Mouse (Mus musculus) lung, postnatal 0 days (tissue): Measurements from ENCODE around the gene Adcy1. TPM values are rescaled to one million over a fixed set of nuclear protein-coding genes. Genes with fewer than 3 reads are reported as not detected.

ENCODE experiments used
- ATAC-seq: fragments of 200-750 bp; cut with Nextera tagmentation; 2 replicates; pipeline ENCODE4 v1.8.0; 2017; ENCODE audit warnings: moderate library complexity
- DNase-seq: peaks from one replicate; pipeline ENCODE4 v3.0.0-alpha.2; 2016; ENCODE audit warnings: low spot score
- H3K27ac ChIP-seq: fragments of 300-500 bp; sonication (generic); 2 replicates; pipeline ENCODE4 v1.5.1; 2014; ENCODE audit warnings: antibody characterized with exemption, mild to moderate bottlenecking, low read length, mixed read lengths
- H3K27me3 ChIP-seq: fragments of 300-500 bp; sonication (generic); replicated peaks from 2 replicates; pipeline ENCODE4 v1.6.1; 2014; ENCODE audit warnings: low read length, mixed read lengths; ENCODE audit not compliant: insufficient read depth
- H3K36me3 ChIP-seq: fragments of 300-500 bp; sonication (generic); 2 replicates; pipeline ENCODE4 v1.6.1; 2014; ENCODE audit warnings: low read length, mixed read lengths; ENCODE audit not compliant: insufficient read depth
- H3K4me1 ChIP-seq: fragments of 300-500 bp; sonication (generic); 2 replicates; pipeline ENCODE4 v1.6.1; 2014; ENCODE audit warnings: antibody characterized with exemption, low read depth, low read length, mixed read lengths; ENCODE audit not compliant: insufficient read depth
- H3K4me2 ChIP-seq: fragments of 300-500 bp; sonication (generic); replicated peaks from 2 replicates; pipeline ENCODE4 v1.6.1; 2014; ENCODE audit warnings: low read depth, mild to moderate bottlenecking, low read length, moderate library complexity, mixed read lengths
- H3K4me3 ChIP-seq: fragments of 300-500 bp; sonication (generic); 2 replicates; pipeline ENCODE4 v1.5.1; 2014; ENCODE audit warnings: low read depth, low read length
- H3K9ac ChIP-seq: fragments of 300-500 bp; sonication (generic); replicated peaks from 2 replicates; pipeline ENCODE4 v1.6.1; 2014; ENCODE audit warnings: low read depth, mild to moderate bottlenecking
- H3K9me3 ChIP-seq: fragments of 300-500 bp; sonication (generic); 2 replicates; pipeline ENCODE4 v1.6.1; 2016; ENCODE audit warnings: low read length, mixed read lengths
- CTCF ChIP-seq: IDR thresholded peaks from 2 replicates; pipeline ENCODE4 v1.5.1; 2016; ENCODE audit warnings: antibody characterized with exemption, mild to moderate bottlenecking
- EP300 ChIP-seq: IDR thresholded peaks from 2 replicates; pipeline ENCODE4 v1.6.1; 2016; ENCODE audit warnings: antibody characterized with exemption, mild to moderate bottlenecking, control low read depth
- WGBS: fragments of 180-500 bp; shearing (Covaris S2); extraction: QIAGEN DNeasy Blood & Tissue Kit; methylation state at CpG from one replicate; pipeline ENCODE4 v1.1.7; 2014; 5-methylcytosine and 5-hydroxymethylcytosine counted together
- polyA plus RNA-seq: library from polyadenylated mRNA; unstranded; fragments of >200 nt; fragmentation: Nextera tagmentation; extraction: Ambion mirVana; gene quantifications from 2 replicates; pipeline ENCODE4 v1.2.1, GENCODE M21; 2015

Adcy1 gene
- polyA plus RNA-seq, 1 experiment from 2014 or later: 0.24 TPM

DNA sequence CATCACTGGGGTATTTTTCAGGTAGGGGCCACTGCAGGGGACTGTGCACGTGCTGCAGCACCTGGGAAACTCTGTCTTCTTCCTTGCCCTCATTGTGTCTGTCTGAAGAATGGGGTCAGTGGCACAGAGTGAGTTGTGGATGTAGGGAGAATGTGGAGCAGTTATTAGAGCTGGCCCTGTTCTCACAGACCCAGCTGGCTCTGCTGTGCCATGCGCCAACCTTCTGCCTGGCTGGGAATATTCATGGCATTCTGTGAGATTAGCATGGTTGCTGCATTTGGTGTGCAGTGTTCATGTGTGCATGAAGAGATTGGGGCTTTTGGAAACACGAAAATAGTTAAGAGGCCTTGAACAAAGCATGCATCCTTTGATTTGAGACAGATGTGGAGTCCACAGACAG, 10.3 kb downstream of the Adcy1 start:
- Histone ChIP-seq H3K9ac (no peak overlapping the region), H3K9me3 (no peaks in the 10 kb centered on the region), H3K27me3 (no peaks in the 10 kb centered on the region), H3K4me2 (no peak overlapping the region), H3K27ac (no peak overlapping the region), H3K36me3 (no peaks in the 10 kb centered on the region), H3K4me3 (no peak overlapping the region), H3K4me1 (no peaks in the 10 kb centered on the region)
- 73% methylated on average over 3 of the region's 3 CpGs for WGBS
- DNase-seq (no peak), ATAC-seq (no peak)
- no peak for TF ChIP-seq CTCF

DNA sequence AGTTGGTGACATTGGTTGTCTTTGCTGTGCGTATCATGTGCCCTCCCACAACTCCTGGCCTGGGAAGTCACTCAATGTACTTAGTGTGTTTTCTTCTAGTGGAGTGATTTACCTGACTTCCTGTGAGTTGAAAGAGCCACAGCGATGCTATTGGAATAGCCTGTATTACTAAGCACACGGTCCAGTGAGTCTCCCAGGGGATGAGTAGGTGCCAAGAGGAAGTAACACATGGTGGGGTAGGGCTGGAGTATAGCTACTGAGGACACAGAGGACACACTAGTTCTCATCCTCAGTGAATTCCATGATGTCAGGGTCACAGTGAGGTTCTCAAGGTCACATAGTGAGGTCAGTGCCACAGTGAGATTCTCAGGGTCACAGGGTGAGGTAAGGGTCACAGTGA, 13.2 kb downstream of the Adcy1 start:
- Histone ChIP-seq H3K4me3 (no peak overlapping the region), H3K9ac (no peak overlapping the region), H3K36me3 (no peaks in the 10 kb centered on the region), H3K27ac (no peak overlapping the region), H3K4me1 (no peaks in the 10 kb centered on the region), H3K4me2 (no peak overlapping the region), H3K9me3 (no peaks in the 10 kb centered on the region), H3K27me3 (no peaks in the 10 kb centered on the region)
- TF ChIP-seq CTCF (no peak), EP300 (no peak)
- no peak for ATAC-seq
- DNase-seq: no peak
- WGBS: 75% methylated on average over 3 of the region's 3 CpGs

DNA sequence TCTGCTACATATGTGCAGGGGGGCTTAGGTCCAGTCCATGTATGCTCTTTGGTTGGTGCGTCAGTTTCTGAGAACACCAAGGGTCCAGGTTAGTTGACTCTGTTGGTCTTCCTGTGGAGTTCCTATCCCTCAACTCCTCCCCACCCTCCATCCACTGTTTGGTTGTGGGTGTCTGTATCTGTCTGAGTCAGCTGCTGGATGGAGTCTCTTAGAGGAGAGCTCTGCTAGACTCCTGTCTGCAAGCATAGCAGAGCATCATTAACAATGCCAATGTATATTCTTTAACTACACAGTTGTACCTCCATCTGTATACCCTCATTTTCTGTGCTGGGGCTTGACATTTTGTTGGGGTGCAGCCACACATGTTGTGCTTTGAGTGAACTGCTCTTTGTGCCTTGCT, 18.6 kb downstream of the Adcy1 start:
- H3K4me1 ChIP-seq: no peaks in the 10 kb centered on the region
- no peak for DNase-seq
- no peak overlapping the region for H3K27ac ChIP-seq
- no peaks in the 10 kb centered on the region for H3K27me3 ChIP-seq
- 67% methylated on average over 1 of the region's 1 CpGs for WGBS
- H3K9me3 ChIP-seq: no peaks in the 10 kb centered on the region
- H3K4me2 ChIP-seq: no peak overlapping the region
- no peaks in the 10 kb centered on the region for H3K36me3 ChIP-seq
- no peak for TF ChIP-seq EP300
- no peak for TF ChIP-seq CTCF
- H3K4me3 ChIP-seq: no peak overlapping the region
- H3K9ac ChIP-seq: no peak overlapping the region
- no peak for ATAC-seq

DNA sequence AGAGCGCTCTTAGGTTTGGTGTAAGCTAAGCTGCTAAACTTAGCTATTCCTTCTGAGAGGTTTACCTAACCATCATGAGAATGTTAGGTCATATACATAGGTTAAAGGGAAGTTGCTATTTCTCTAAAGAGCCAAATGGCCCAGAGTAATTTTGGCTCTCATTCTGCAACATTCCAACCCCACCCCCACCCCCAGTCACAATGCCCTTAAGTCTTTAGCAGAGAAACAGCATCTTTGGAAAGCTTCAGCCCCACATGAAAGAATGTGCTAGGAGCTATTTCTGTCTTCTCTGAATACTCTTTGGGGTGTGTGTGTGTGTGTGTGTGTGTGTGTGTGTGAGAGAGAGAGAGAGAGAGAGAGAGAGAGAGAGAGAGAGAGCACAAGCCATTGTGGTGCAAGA, 20.6 kb downstream of the Adcy1 start:
- Histone ChIP-seq H3K36me3 (no peaks in the 10 kb centered on the region), H3K9me3 (no peaks in the 10 kb centered on the region), H3K4me1 (no peaks in the 10 kb centered on the region), H3K9ac (no peak overlapping the region), H3K27ac (no peak overlapping the region), H3K27me3 (no peaks in the 10 kb centered on the region), H3K4me3 (no peak overlapping the region), H3K4me2 (no peak overlapping the region)
- WGBS: 96% methylated on average over 1 of the region's 1 CpGs
- no peak for DNase-seq
- TF ChIP-seq EP300: no peak
- no peak for TF ChIP-seq CTCF
- ATAC-seq: no peak

DNA sequence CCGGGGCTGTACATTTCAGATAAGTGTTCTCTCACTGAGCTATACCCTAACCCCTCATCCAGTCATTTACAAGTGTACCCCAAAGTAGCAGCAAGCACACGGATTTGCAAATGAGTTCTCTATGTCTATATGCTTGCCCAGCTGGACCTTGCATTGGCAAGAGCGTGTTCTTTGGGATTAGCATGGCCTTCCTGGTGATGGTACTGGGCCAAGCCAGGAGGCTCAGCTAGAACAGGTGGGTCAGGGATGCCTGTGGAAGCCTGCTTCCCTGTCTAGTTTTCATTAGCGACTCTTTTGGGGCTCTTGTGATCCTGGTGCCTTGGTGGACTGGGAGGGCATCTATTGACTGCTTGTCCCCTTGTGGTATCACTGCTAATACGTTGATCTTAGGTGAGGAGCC, 21.9 kb downstream of the Adcy1 start:
- H3K9me3 ChIP-seq: no peaks in the 10 kb centered on the region
- H3K27me3 ChIP-seq: no peaks in the 10 kb centered on the region
- DNase-seq: no peak
- no peak for TF ChIP-seq CTCF
- TF ChIP-seq EP300: no peak
- 81% methylated on average over 5 of the region's 5 CpGs for WGBS
- no peak overlapping the region for H3K4me2 ChIP-seq
- H3K4me3 ChIP-seq: no peak overlapping the region
- H3K36me3 ChIP-seq: no peaks in the 10 kb centered on the region
- no peak overlapping the region for H3K27ac ChIP-seq
- no peak overlapping the region for H3K9ac ChIP-seq
- ATAC-seq: no peak
- no peaks in the 10 kb centered on the region for H3K4me1 ChIP-seq

DNA sequence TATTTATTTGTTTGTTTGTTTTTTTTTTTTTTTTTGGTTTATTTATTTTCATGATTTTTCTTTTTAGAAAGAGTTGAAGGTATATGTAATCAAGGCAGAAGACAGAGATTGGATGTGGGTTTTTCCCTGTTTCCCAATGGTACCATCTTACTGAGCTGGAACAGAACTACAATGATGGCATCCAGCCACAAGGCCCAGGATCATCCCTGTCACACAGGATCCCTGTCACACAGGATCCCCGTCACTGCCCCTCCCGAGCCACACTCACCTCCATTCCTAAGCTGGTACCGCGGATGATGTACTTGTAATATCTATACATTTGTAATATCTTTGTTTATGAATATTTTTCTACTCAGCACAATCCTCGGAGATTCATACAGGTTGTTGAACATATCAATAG, 27.8 kb downstream of the Adcy1 start:
- Histone ChIP-seq H3K4me1 (no peaks in the 10 kb centered on the region), H3K4me3 (no peak overlapping the region), H3K4me2 (no peak overlapping the region), H3K9me3 (no peaks in the 10 kb centered on the region), H3K27me3 (no peaks in the 10 kb centered on the region), H3K27ac (no peak overlapping the region), H3K36me3 (no peaks in the 10 kb centered on the region), H3K9ac (no peak overlapping the region)
- 85% methylated on average over 5 of the region's 5 CpGs for WGBS
- no peak for ATAC-seq
- TF ChIP-seq EP300 (no peak), CTCF (no peak)
- no peak for DNase-seq

DNA sequence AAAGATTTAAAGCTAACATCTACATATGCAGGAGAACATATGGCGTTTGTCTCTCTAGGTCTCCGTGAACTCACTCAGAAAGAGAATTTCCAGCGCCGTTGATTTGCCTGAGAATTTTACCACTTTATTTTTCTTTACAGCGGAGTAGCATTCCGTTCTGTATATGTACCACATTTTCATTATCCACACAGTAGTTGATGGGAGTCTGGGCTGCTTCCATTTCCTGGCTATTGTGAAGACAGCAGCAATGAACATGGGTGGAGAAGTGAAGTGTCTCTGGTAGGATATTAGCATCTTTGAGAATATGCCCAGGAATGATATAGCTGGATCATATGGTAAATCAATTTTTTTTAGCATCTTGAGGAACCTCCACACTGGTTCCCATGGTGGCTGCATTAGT, 31.6 kb downstream of the Adcy1 start:
- no peaks in the 10 kb centered on the region for H3K27me3 ChIP-seq
- no peak for DNase-seq
- 92% methylated on average over 6 of the region's 6 CpGs for WGBS
- no peak for ATAC-seq
- H3K4me3 ChIP-seq: no peak overlapping the region
- TF ChIP-seq EP300 (no peak), CTCF (no peak)
- no peak overlapping the region for H3K27ac ChIP-seq
- no peaks in the 10 kb centered on the region for H3K9me3 ChIP-seq
- no peaks in the 10 kb centered on the region for H3K36me3 ChIP-seq
- H3K4me2 ChIP-seq: no peak overlapping the region
- H3K9ac ChIP-seq: no peak overlapping the region
- H3K4me1 ChIP-seq: no peaks in the 10 kb centered on the region
